Mouse (Mus musculus) kidney, adult 11 months (tissue): ENCODE results near the gene Upp1.

Experiments used
- DNase-seq: peaks from one replicate; pipeline ENCODE4 v3.0.0; 2022

The Upp1 gene

DNA sequence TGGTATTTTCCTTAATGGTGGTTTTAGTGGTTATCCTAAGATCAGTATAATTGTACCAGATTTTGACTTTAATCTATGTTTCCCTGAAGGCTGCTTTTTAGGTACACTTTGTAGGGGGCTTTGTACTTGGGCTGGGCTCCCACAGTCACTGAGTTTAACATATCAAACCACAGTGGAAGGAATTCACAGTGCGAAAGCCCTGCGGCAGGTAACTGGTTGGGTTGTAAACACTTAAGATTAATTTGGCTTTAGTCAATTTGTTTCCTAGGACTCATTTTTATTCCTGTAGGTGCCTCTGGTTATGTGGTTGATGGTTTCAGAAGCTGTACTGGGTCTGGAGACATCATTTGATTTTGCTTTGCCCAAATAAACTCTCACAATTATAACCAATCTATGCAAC, 49.4 kb downstream of the Upp1 start:
- peak; percentile 43 for DNase-seq

DNA sequence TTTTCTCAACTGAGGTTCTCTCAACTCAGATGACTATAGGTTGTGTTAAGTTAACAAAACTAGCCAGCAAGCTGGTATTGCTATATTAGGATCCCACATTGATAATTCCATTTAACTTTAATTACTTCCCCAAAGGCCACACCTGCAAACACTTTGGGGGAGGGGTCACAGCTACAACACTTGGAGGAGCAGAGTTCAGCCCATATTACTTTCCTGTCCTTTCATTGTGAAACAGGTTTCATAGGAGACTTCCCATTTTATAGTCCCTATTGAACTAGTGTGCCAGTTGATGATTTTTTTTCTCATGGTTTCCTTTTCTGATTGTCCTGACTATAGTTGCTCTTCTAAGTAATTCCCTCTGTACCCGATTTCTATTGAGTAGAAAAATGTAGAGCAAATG, 63.6 kb downstream of the Upp1 start:
- no peak for DNase-seq
